Mouse (Mus musculus) neural tube, embryonic 10.5 days (tissue): ENCODE data around the gene Lyl1.

Experiments used
- DNase-seq: peaks from one replicate; pipeline ENCODE4 v3.0.0-alpha.2; 2017; ENCODE audit warnings: low spot score; ENCODE audit errors: extremely low spot score

Gene Lyl1

GRCm38 (mm10) chr8:84722530-84722849 is 21.2 kb downstream of the Lyl1 start:
- DNase-seq = no peak

DNA sequence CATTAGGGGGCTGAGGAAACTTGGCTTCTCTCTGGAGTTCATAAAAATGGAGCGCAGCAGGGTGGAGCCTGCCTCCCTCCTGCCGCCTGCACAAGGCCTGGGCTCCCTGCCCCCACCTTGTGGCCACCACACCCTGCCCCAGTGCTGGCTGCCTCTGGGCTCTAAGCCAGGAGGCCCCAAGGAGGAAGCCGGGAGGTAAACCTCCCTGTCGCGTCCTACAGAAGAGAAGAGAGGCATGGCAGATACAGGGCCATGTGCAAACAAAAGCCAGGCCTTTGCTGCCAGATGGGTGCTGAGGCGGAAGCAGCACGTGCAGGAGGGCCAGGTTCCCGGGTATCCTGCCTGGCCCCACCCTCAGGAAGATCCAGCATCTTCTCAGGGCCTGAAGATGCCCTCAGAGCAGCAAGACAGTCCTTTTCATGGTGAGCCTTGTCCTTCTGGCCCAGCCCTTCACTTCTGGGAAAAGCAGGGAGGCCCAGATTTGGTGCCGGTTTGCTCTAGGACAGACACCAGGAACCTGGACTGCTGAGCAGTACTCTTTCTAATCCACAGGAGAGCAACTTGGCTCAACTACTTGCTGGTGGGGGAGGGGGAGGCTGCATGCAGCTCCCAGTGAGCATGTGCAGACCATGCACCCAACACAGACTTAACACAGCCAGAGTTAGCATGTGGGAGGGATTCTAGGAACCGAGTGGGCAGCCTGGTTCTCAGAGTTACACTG is 21.8 kb downstream of the Lyl1 start, which contains the start of gene G430095P16Rik:
Gene G430095P16Rik, plus strand, starts transcription at position 158 of the 721 bp plus-strand sequence.
- no peak for DNase-seq

DNA sequence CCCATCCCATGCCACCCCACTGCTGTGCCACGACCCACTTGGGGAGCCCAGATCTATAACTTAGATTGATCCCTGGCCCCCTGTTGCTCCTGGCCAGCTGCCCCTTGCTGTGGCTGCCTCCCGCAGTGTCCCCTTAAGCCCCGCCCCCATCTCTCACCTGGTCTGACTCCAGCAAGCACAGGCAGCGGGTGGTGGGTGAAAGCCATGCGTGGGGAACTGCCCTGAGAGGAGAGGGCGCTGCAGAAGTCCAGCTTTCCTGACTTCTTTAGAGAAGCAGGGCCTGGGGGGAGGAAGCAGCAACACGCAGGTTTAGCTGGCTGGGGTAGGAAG is 22.3 kb downstream of the Lyl1 start:
- DNase-seq = no peak

DNA sequence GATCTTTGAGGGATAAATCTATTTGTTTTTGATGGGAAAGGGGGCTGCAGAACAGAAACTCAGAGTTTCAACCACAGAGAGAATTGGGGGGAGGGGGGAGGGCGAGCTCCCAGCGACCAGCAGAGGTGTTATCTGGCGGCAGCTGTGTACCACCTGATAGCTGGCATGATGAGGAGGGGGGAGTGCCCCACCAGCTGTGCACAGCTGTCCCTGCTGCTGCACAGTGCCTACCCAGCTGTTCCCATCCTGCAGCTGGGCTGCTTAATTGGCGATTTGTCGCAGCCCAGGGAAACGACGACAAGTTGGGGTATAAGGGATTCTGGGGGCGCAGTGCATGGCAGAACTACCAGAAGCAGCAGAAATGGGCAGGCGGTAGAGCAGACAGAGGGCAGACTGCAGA is 23.4 kb downstream of the Lyl1 start:
- DNase-seq = no peak

DNA sequence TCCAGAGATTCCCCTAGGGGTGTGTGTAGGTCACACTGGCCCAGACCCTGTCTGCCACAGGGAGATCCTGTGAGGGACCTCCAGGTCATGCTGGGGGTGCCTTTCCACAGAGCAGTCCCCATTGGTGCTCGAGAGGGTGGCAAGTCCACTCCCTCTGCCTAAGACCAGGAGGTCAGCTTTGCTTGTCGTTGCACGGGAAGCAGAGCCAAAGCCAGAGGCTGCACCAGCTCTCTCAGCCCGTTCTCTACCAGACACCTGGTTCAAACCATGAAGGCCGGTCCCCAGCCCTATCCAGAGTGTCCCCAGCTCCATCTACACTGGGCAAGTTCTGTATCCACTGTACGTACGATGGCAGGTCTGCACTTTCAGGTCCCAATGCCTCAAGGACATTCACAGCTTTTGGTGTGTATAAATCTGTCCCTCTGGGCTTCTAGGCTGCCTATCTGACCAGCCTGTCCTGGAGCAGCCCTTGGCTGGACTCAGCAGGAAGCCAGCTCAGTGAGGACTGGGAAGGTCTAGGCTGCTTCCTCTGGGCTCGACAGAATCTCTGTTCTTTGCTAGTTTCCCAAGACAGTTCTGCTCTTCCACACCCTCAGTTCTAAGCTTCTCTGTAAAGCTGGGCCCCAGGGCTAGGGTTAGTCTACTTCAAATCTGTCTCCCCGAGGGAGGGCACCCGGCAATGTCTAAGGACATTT is 24.1 kb downstream of the Lyl1 start:
- no peak for DNase-seq

GRCm38 (mm10) chr8:84725941-84726259 is 24.6 kb downstream of the Lyl1 start:
- DNase-seq = no peak

DNA sequence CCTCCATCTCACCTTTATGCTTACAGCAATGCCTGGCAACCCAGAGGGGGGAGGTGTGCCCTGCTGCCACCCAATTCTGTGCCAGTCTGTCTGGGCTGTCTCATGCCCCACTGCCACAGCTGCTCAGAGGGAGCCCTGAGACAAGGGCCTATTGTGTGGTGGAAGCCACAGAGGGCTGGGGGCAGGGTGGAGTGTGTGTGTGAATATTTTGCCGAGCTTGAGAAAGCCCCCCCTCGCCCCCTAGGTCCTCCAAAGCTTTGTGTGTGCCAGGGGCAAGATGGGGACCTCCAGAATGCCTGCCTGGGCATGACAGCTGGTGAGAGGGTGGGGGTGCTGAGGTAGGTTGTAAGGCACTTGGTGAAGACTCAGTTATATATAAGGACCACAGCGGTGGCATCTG is 27.2 kb downstream of the Lyl1 start:
- DNase-seq = no peak

- no peak for DNase-seq
These were observed 28.7 kb downstream of the Lyl1 start for GRCm38 (mm10) chr8:84729921-84730362.

DNA sequence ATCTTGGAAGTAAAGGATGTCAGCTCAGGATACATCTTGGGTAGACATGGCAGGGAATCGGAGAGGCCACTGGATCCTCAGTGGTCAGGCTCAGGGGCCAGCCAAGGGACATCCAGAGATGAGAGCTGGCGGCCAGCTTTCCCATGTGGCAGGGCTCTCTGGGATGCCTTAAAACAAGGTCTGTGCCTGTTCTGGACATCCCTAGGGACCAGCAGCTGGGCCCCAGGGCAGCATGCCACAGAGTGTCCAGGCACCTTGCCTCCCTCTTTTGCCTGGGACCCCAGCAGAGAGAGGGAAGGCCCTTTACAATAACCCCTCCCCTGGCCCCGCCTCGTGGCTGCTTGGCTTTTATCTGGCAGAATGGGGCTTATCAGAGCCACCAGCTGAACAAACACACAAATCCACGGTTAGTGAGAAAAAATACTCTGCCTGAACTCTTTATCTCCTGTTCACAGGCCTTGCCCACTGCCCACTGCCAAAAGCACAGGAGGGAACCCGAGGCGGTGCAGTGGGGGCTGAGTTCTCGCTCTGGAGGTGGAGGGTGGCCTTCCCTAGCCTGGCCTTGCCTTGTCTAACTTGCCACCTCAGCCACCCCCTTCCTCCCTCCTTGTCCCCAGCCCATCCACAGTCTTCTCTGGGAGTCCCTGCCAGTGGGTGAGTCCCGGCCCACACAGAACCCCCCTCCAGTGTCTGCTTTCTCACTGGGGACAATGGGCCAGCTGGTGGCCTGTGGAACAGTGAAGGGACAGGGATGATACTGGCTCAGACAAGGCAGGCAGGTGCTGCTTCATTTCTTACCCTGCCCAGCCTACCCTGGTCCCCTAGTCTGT is 29.5 kb downstream of the Lyl1 start:
- no peak for DNase-seq

GRCm38 (mm10) chr8:84731371-84732177 is 30.3 kb downstream of the Lyl1 start:
- DNase-seq = no peak

- no peak for DNase-seq
These were observed 31.3 kb downstream of the Lyl1 start for GRCm38 (mm10) chr8:84732545-84732944.

DNA sequence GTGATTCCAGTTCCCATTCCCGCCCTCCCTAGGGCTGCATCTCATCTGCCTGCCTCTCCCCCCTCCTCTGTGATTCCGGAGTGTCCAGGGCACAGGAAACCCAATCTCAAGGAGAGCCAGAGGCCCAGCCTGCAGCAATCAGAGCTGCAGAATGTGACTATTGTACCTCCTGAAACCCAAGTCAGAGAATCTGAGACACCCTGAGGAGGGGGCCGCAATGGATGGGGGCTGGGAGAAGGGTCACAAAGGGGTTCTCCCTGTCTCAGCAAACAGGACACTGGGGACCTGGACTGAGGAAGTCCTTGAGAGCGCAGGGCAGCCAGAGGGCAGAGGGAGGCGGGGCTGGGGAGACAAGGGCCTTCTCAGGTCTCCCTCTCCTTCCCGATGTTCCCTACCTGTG is 31.7 kb downstream of the Lyl1 start:
- no peak for DNase-seq

GRCm38 (mm10) chr8:84733959-84734358 is 32.7 kb downstream of the Lyl1 start:
- no peak for DNase-seq

GRCm38 (mm10) chr8:84734680-84735079 is 33.4 kb downstream of the Lyl1 start:
- no peak for DNase-seq

- no peak for DNase-seq
These were observed 34.3 kb downstream of the Lyl1 start for GRCm38 (mm10) chr8:84735597-84735996.

DNA sequence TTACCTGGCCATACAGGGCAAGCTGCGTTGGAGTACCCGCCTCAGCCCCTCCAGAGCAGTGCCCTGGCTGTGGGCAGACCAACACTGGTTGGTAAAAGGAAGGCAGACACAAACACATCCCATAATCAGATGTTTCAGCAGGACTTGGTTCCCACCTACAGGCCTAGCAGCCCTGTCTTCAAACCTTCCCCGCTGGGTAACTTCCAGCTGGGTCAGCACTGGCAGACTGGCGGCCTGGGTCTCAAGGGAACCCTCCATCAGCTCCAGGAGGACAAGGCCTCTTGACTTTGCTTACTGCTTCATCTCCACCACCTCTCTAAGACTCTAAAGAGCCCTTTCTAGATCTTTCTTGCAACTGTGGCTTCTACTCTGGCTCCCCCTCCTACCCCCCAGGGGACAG is 35.3 kb downstream of the Lyl1 start:
- no peak for DNase-seq

GRCm38 (mm10) chr8:84737608-84738007 is 36.4 kb downstream of the Lyl1 start:
- peak; percentile 78 for DNase-seq

- no peak for DNase-seq
These were observed 37.0 kb downstream of the Lyl1 start for GRCm38 (mm10) chr8:84738266-84738665.

GRCm38 (mm10) chr8:84738715-84739400 is 37.6 kb downstream of the Lyl1 start:
- DNase-seq = no peak

DNA sequence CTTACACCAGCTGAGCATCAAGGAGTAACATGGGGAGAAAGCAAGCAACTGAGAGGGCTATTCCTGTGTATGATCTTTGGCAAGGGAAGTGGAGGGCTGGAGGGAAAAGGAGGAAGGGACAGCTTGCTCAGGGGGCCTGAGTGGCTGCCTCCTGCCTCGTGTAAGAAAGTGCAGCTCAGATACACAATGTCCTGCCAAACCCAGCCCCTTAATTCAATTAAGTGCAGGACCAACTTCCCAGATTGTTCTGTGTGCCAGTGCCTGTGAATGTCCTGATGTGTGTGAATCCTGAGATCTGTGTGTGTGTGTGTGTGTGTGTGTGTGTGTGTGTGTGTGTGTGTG is 38.1 kb downstream of the Lyl1 start:
- DNase-seq = no peak
